Mouse (Mus musculus) liver, adult 2 months (tissue): ENCODE measurements around the gene Ugt1a9.

Experiments
- CTCF ChIP-seq: fragments of 200-500 bp; IDR thresholded peaks from 2 replicates; pipeline ENCODE4 v1.5.1; 2011; ENCODE audit warnings: low read depth, low read length, control low read depth
- POLR2A ChIP-seq: fragments of 200-500 bp; IDR thresholded peaks from 2 replicates; pipeline ENCODE4 v1.6.1; 2011; ENCODE audit warnings: low read length, control low read depth; ENCODE audit not compliant: insufficient read depth; ENCODE audit errors: extremely low read depth

DNA sequence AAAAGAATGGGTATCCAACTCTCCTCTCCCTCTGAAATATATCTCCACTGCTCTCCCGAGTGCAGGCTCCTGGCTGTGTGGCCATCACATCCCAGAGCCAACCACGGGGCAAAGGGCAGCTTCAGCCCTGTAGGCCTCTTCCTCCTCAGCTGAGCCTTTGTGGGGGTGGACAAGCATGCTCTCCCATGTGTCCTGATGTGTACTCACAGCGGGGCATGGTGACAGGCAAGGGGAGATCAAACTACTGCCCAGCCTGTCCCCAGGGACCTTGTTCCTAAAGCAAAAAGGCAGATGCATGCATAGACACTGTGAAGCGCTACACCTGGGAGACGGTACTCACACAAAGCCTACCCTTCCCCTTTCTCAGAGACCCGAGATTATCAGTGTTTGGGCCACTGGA, 189.5 kb downstream of the Ugt1a9 start:
- TF ChIP-seq POLR2A = no peak
- no peak for TF ChIP-seq CTCF
